28 mouse cellular contexts compared by ENCODE assay signal in genomic region chr6:66958466-66959235, GRCm38 (mm10).
DNase-seq lines count a peak whose midpoint lies in the region; ATAC-seq and TF ChIP-seq lines count a peak whose summit lies in the region.
"Had no signal": no experiment of that assay in that cellular context is flagged by ENCODE, and none has a peak within 500 bp of the region (broad histone marks: within the 10 kb centered on the region; RNA-seq: fewer than 3 reads in every experiment).

No protein-coding gene starts in this region.

- TF ChIP-seq POLR2A in MEL (IDR thresholded peaks at IDR 0.05; ENCODE audit: control insufficient read depth in 1 of 2, insufficient read depth in 1 of 2, low read depth in 1 of 2, low read length in 2 of 2, poor library complexity in 1 of 2): no peak

- H3K4me2 ChIP-seq in midbrain, postnatal 0 days (ENCODE audit: low read depth, low read length, poor library complexity, severe bottlenecking): no peak overlapping the region
- H3K4me2 ChIP-seq: forebrain, embryonic 13.5 days; heart, embryonic 12.5 days; heart, embryonic 15.5 days; hindbrain, embryonic 12.5 days; hindbrain, embryonic 15.5 days had no signal

- no peak overlapping the region for H3K27ac ChIP-seq in heart, embryonic 10.5 days
- H3K27ac ChIP-seq in MEL (ENCODE audit: control insufficient read depth, low read depth, low read length): peak overlapping the region; percentile 35; the same call in 1 of the 2 replicates
- no peak overlapping the region for H3K27ac ChIP-seq in hindbrain, embryonic 10.5 days
- no peak overlapping the region for H3K27ac ChIP-seq in midbrain, postnatal 0 days (ENCODE audit: low read depth, low read length)
- H3K27ac ChIP-seq: forebrain, embryonic 10.5 days; forebrain, embryonic 13.5 days; heart, adult 2 months; heart, embryonic 15.5 days; hindbrain, embryonic 12.5 days; hindbrain, embryonic 15.5 days had no signal

- H3K27me3 ChIP-seq in heart, embryonic 10.5 days (ENCODE audit: insufficient read depth, poor library complexity, severe bottlenecking): no peaks in the 10 kb centered on the region
- H3K27me3 ChIP-seq in MEL (ENCODE audit: control insufficient read depth in 1 of 2, insufficient read depth in 2 of 2, low read length in 2 of 2): no peaks in the 10 kb centered on the region
- H3K27me3 ChIP-seq in hindbrain, embryonic 10.5 days (ENCODE audit: insufficient read depth, poor library complexity, severe bottlenecking): no peaks in the 10 kb centered on the region
- no peaks in the 10 kb centered on the region for H3K27me3 ChIP-seq in midbrain, postnatal 0 days (ENCODE audit: insufficient read depth, low read length)
- H3K27me3 ChIP-seq: forebrain, embryonic 13.5 days; heart, embryonic 12.5 days; heart, embryonic 15.5 days; hindbrain, embryonic 12.5 days; hindbrain, embryonic 15.5 days; Patski had no signal

- TF ChIP-seq CTCF in MEL (IDR thresholded peaks at IDR 0.05 in 2 of 3, conservative IDR thresholded peaks at IDR 0.05 in 1 of 3; ENCODE audit: control insufficient read depth in 1 of 3, insufficient read depth in 1 of 3, low read depth in 2 of 3, low read length in 3 of 3, poor library complexity in 1 of 3, severe bottlenecking in 1 of 3): no peak
- no peak for TF ChIP-seq CTCF in midbrain, postnatal 0 days (IDR thresholded peaks at IDR 0.05)

- peaks cover 24% of the 10 kb centered on the region for H3K4me1 ChIP-seq in heart, embryonic 10.5 days
- peaks cover 29 to 32% of the 10 kb centered on the region in 2 experiments for H3K4me1 ChIP-seq in MEL (ENCODE audit: control insufficient read depth in 1 of 2, insufficient read depth in 2 of 2, low read length in 2 of 2)
- H3K4me1 ChIP-seq in hindbrain, embryonic 10.5 days (replicated peaks): 0 out of 2 replicates have a peak, but pooled peaks cover 3% of the 10 kb centered on the region
- H3K4me1 ChIP-seq in midbrain, postnatal 0 days (ENCODE audit: insufficient read depth, low read length): no peaks in the 10 kb centered on the region
- H3K4me1 ChIP-seq: forebrain, embryonic 13.5 days; hindbrain, embryonic 12.5 days; hindbrain, embryonic 15.5 days had no signal

- TF ChIP-seq EP300 in MEL (IDR thresholded peaks at IDR 0.05; ENCODE audit: low read depth in 1 of 2, low read length in 2 of 2): peak in 1 of 2 experiments; percentile 6; a peak in 1 of 4 replicates

- peak; percentile 35 for DNase-seq in heart, embryonic 10.5 days (ENCODE audit: low spot score)
- DNase-seq in heart, adult 8-10 months (ENCODE audit: low spot score): no peak
- peak; percentile 71 for DNase-seq in MEL (ENCODE audit: low read depth, low spot score)
- no peak for DNase-seq in hindbrain, embryonic 10.5 days (ENCODE audit: low spot score)
- DNase-seq in cerebellum, postnatal 14 days: no peak
- no peak for DNase-seq in midbrain, postnatal 0 days (ENCODE audit: low spot score)
- DNase-seq: adrenal gland, postnatal 10 days; adrenal gland, postnatal 36 days; cerebellum, adult 11 months; cerebellum, adult 2 months; cerebellum, adult 9-11 months; cerebellum, postnatal 36 days; gastrocnemius, postnatal 10 days; heart, adult 2 months; heart, postnatal 10 days; heart, postnatal 36 days; kidney, adult 11 months had no signal

- no peak for TF ChIP-seq RAD21 in MEL (IDR thresholded peaks at IDR 0.05; ENCODE audit: low read depth, low read length)

- peak; percentile 60 for ATAC-seq in granulocyte monocyte progenitor cell, adult 5-6 weeks (replicated peaks; ENCODE audit: poor library complexity, severe bottlenecking)
- ATAC-seq in megakaryocyte progenitor cell, adult 5-6 weeks (replicated peaks; ENCODE audit: poor library complexity): peak; percentile 37
- ATAC-seq in midbrain, postnatal 0 days (ENCODE audit: low FRiP score): no peak
- ATAC-seq: CD4-positive, CD25-positive, alpha-beta regulatory T cell, adult 4 months; forebrain, embryonic 13.5 days; forebrain, embryonic 16.5 days; Patski had no signal

- no peaks in the 10 kb centered on the region for H3K36me3 ChIP-seq in heart, embryonic 10.5 days
- peaks cover 0 to 38% of the 10 kb centered on the region in 2 experiments; a peak in 3 of 4 replicates for H3K36me3 ChIP-seq in MEL (ENCODE audit: control insufficient read depth in 1 of 2, insufficient read depth in 2 of 2, low read length in 2 of 2)
- no peaks in the 10 kb centered on the region for H3K36me3 ChIP-seq in hindbrain, embryonic 10.5 days
- H3K36me3 ChIP-seq in midbrain, postnatal 0 days (ENCODE audit: insufficient read depth, low read length): no peaks in the 10 kb centered on the region
- H3K36me3 ChIP-seq: forebrain, embryonic 10.5 days; heart, embryonic 12.5 days; heart, embryonic 15.5 days; hindbrain, embryonic 12.5 days; hindbrain, embryonic 15.5 days had no signal

- H3K9ac ChIP-seq in MEL (ENCODE audit: control insufficient read depth, low read depth, low read length, poor library complexity, severe bottlenecking): no peak overlapping the region
- H3K9ac ChIP-seq in midbrain, postnatal 0 days (replicated peaks; ENCODE audit: low read length, poor library complexity, severe bottlenecking): no peak overlapping the region
- H3K9ac ChIP-seq: forebrain, embryonic 13.5 days; heart, embryonic 12.5 days; heart, embryonic 15.5 days; hindbrain, embryonic 12.5 days; hindbrain, embryonic 15.5 days had no signal

- no peak overlapping the region for H3K4me3 ChIP-seq in heart, embryonic 10.5 days
- H3K4me3 ChIP-seq in MEL (ENCODE audit: control insufficient read depth in 1 of 2, insufficient read depth in 1 of 2, low read depth in 2 of 2, low read length in 2 of 2): no peak overlapping the region
- H3K4me3 ChIP-seq in hindbrain, embryonic 10.5 days: no peak overlapping the region
- H3K4me3 ChIP-seq in midbrain, postnatal 0 days (ENCODE audit: low read depth, low read length): no peak overlapping the region
- H3K4me3 ChIP-seq: forebrain, embryonic 10.5 days; forebrain, embryonic 13.5 days; heart, adult 2 months; heart, embryonic 12.5 days; heart, embryonic 15.5 days; hindbrain, embryonic 12.5 days; hindbrain, embryonic 15.5 days had no signal

- H3K79me2 ChIP-seq in MEL (ENCODE audit: control insufficient read depth, insufficient read depth, low read length, poor library complexity): no peaks in the 10 kb centered on the region; the same call in 1 of the 2 replicates

- no peaks in the 10 kb centered on the region for H3K9me3 ChIP-seq in heart, embryonic 10.5 days
- H3K9me3 ChIP-seq in MEL (replicated peaks; ENCODE audit: insufficient read depth, low read length): no peaks in the 10 kb centered on the region
- H3K9me3 ChIP-seq in hindbrain, embryonic 10.5 days: no peaks in the 10 kb centered on the region
- no peaks in the 10 kb centered on the region for H3K9me3 ChIP-seq in midbrain, postnatal 0 days (ENCODE audit: low read length)
- H3K9me3 ChIP-seq: forebrain, embryonic 10.5 days; forebrain, embryonic 13.5 days; heart, embryonic 12.5 days; heart, embryonic 15.5 days; hindbrain, embryonic 12.5 days; hindbrain, embryonic 15.5 days had no signal

- 92% methylated on average over 5 of the region's 5 CpGs for WGBS in heart, embryonic 10.5 days
- WGBS in hindbrain, embryonic 10.5 days: 91% methylated on average over 5 of the region's 5 CpGs
- 96% methylated on average over 5 of the region's 5 CpGs for WGBS in midbrain, postnatal 0 days

TF ChIP-seq in MEL, 35 proteins besides CTCF, POLR2A, EP300 and RAD21:
- TF ChIP-seq SIN3A (IDR thresholded peaks at IDR 0.05; ENCODE audit: low read length) (no peak), TAL1 (IDR thresholded peaks at IDR 0.05; ENCODE audit: low read length) (no peak), JUND (IDR thresholded peaks at IDR 0.05; ENCODE audit: low read depth, low read length) (peak; percentile 75; the same call in 1 of the 2 replicates), MAFK (IDR thresholded peaks at IDR 0.05; ENCODE audit: borderline replicate concordance, low read depth, low read length) (no peak), ZMIZ1 (IDR thresholded peaks at IDR 0.05; ENCODE audit: low read depth, low read length) (no peak), GATA1 (IDR thresholded peaks at IDR 0.05; ENCODE audit: low read depth, low read length) (peak; percentile 63; the same call in 1 of the 2 replicates), MAX (IDR thresholded peaks at IDR 0.05; ENCODE audit: low read length) (0 out of 2 replicates have a peak, but pooled peaks have one; percentile 10), NRF1 (IDR thresholded peaks at IDR 0.05; ENCODE audit: insufficient read depth, low read depth, low read length, poor library complexity, severe bottlenecking) (no peak), MXI1 (IDR thresholded peaks at IDR 0.05; ENCODE audit: low read depth, low read length) (peak; percentile 21; the same call in 1 of the 2 replicates), ZKSCAN1 (IDR thresholded peaks at IDR 0.05; ENCODE audit: low read depth, low read length) (no peak)

Comparison
In these comparisons a context has a peak if more than half of its experiments do, and no peak if none do; other contexts are left out.
1. DNase-seq: peak in heart, embryonic 10.5 days (single experiment) and MEL (single experiment); none in heart, adult 8-10 months (single experiment), hindbrain, embryonic 10.5 days (single experiment), cerebellum, postnatal 14 days (0 of 2) and midbrain, postnatal 0 days (single experiment).